Mouse (Mus musculus): Measurements from ENCODE around the gene Ttc25. TPM values are rescaled to one million over a fixed set of nuclear protein-coding genes. Genes with fewer than 3 reads are reported as not detected.

Gene Ttc25
- polyA plus RNA-seq, 1 experiment from 2014 or later = 0.74 TPM

- no peak overlapping the region for H3K9ac ChIP-seq
- no peak overlapping the region for H3K27ac ChIP-seq (ENCODE audit: low read depth)
- H3K36me3 ChIP-seq (ENCODE audit: insufficient read depth) = no peaks in the 10 kb centered on the region
- 76% methylated on average over 6 of the region's 6 CpGs for WGBS
- TF ChIP-seq CTCF (IDR thresholded peaks at IDR 0.05; ENCODE audit: low read depth) = no peak
- no peak overlapping the region for H3K4me2 ChIP-seq
- H3K4me1 ChIP-seq (ENCODE audit: insufficient read depth) = 0 out of 2 replicates have a peak, but pooled peaks cover 5% of the 10 kb centered on the region
- H3K27me3 ChIP-seq (ENCODE audit: insufficient read depth, low read length) = no peaks in the 10 kb centered on the region
- ATAC-seq (ENCODE audit: insufficient read depth) (no peak), DNase-seq (no peak)
- no peak overlapping the region for H3K4me3 ChIP-seq (ENCODE audit: low read depth, low read length)
- H3K9me3 ChIP-seq (ENCODE audit: low read depth, low read length) = no peaks in the 10 kb centered on the region
Measured at GRCm38 (mm10) chr11:100546955-100547354, 1.5 kb downstream of the Ttc25 start.

DNA sequence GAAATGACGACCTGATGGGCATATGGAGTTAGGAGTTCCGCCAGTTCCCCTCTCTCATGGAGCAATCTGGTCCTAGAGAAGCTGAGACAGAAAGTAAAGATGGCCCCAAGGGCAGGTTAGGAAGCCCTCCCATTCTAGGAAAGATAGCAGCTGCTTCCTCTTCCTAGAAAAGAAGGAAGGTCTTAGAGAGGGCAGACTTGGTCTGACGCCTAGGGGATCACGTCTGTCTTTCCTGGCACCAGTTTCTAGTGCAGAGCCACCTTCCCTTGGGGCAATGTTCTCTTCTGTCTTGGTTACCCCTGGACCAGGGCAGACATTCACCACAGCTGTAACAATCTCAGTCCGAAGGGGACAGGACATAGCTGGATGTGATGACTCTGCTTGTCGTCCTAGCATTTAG is 2.7 kb downstream of the Ttc25 start:
- no peaks in the 10 kb centered on the region for H3K9me3 ChIP-seq (ENCODE audit: low read depth, low read length)
- H3K4me1 ChIP-seq (ENCODE audit: insufficient read depth) = 0 out of 2 replicates have a peak, but pooled peaks cover 5% of the 10 kb centered on the region
- H3K4me2 ChIP-seq = no peak overlapping the region
- no peaks in the 10 kb centered on the region for H3K27me3 ChIP-seq (ENCODE audit: insufficient read depth, low read length)
- no peaks in the 10 kb centered on the region for H3K36me3 ChIP-seq (ENCODE audit: insufficient read depth)
- 72% methylated on average over 6 of the region's 6 CpGs for WGBS
- no peak overlapping the region for H3K4me3 ChIP-seq (ENCODE audit: low read depth, low read length)
- no peak overlapping the region for H3K9ac ChIP-seq
- TF ChIP-seq CTCF (IDR thresholded peaks at IDR 0.05; ENCODE audit: low read depth) = no peak
- ATAC-seq (ENCODE audit: insufficient read depth) (no peak), DNase-seq (no peak)
- H3K27ac ChIP-seq (ENCODE audit: low read depth) = no peak overlapping the region

DNA sequence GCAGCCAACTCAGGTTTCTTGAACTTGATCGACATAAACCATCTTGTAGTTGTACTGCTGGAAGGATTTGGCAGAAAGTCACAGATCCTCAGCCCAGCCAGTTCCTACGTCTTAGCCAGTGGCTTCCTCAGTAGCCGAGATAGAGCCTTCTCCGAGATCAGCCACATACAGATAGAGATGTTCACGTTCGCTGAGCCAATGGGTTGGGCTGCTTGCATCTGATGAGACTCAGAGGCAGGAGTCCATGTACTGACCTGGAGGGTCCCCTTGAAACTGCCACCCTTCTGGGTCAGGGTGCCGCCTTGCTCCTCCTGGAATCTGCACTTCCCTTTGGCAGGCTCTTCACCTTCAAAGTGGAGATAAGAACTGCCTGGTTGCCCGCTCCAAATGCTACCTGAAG is 4.1 kb downstream of the Ttc25 start:
- no peak for TF ChIP-seq CTCF (IDR thresholded peaks at IDR 0.05; ENCODE audit: low read depth)
- Histone ChIP-seq H3K4me1 (ENCODE audit: insufficient read depth) (0 out of 2 replicates have a peak, but pooled peaks cover 5% of the 10 kb centered on the region), H3K27ac (ENCODE audit: low read depth) (no peak overlapping the region), H3K27me3 (ENCODE audit: insufficient read depth, low read length) (no peaks in the 10 kb centered on the region), H3K9ac (no peak overlapping the region), H3K9me3 (ENCODE audit: low read depth, low read length) (no peaks in the 10 kb centered on the region), H3K4me2 (no peak overlapping the region), H3K36me3 (ENCODE audit: insufficient read depth) (no peaks in the 10 kb centered on the region), H3K4me3 (ENCODE audit: low read depth, low read length) (no peak overlapping the region)
- no peak for DNase-seq
- ATAC-seq (ENCODE audit: insufficient read depth) = no peak
- WGBS = 70% methylated on average over 8 of the region's 8 CpGs

- no peak overlapping the region for H3K9ac ChIP-seq
Measured at GRCm38 (mm10) chr11:100550101-100550500, 4.7 kb downstream of the Ttc25 start.

GRCm38 (mm10) chr11:100552842-100553241 is 7.4 kb downstream of the Ttc25 start:
- H3K36me3 ChIP-seq (ENCODE audit: insufficient read depth) = no peaks in the 10 kb centered on the region
- no peak for ATAC-seq (ENCODE audit: insufficient read depth)
- H3K4me3 ChIP-seq (ENCODE audit: low read depth, low read length) = no peak overlapping the region
- no peak for TF ChIP-seq CTCF (IDR thresholded peaks at IDR 0.05; ENCODE audit: low read depth)
- no peak overlapping the region for H3K9ac ChIP-seq
- H3K9me3 ChIP-seq (ENCODE audit: low read depth, low read length) = no peaks in the 10 kb centered on the region
- H3K4me1 ChIP-seq (ENCODE audit: insufficient read depth) = no peaks in the 10 kb centered on the region
- WGBS = 80% methylated on average over 4 of the region's 4 CpGs
- no peaks in the 10 kb centered on the region for H3K27me3 ChIP-seq (ENCODE audit: insufficient read depth, low read length)
- H3K4me2 ChIP-seq = no peak overlapping the region
- no peak overlapping the region for H3K27ac ChIP-seq (ENCODE audit: low read depth)
- DNase-seq = no peak

More at GRCm38 (mm10) chr11:100550101-100550500, 4.7 kb downstream of the Ttc25 start:
- 58% methylated on average over 6 of the region's 6 CpGs for WGBS
- Histone ChIP-seq H3K4me1 (ENCODE audit: insufficient read depth) (0 out of 2 replicates have a peak, but pooled peaks cover 1% of the 10 kb centered on the region), H3K4me2 (no peak overlapping the region), H3K4me3 (ENCODE audit: low read depth, low read length) (no peak overlapping the region), H3K27ac (ENCODE audit: low read depth) (no peak overlapping the region), H3K9me3 (ENCODE audit: low read depth, low read length) (no peaks in the 10 kb centered on the region), H3K36me3 (ENCODE audit: insufficient read depth) (no peaks in the 10 kb centered on the region), H3K27me3 (ENCODE audit: insufficient read depth, low read length) (no peaks in the 10 kb centered on the region)
- ATAC-seq (ENCODE audit: insufficient read depth) = no peak
- TF ChIP-seq CTCF (IDR thresholded peaks at IDR 0.05; ENCODE audit: low read depth) = no peak
- no peak for DNase-seq

DNA sequence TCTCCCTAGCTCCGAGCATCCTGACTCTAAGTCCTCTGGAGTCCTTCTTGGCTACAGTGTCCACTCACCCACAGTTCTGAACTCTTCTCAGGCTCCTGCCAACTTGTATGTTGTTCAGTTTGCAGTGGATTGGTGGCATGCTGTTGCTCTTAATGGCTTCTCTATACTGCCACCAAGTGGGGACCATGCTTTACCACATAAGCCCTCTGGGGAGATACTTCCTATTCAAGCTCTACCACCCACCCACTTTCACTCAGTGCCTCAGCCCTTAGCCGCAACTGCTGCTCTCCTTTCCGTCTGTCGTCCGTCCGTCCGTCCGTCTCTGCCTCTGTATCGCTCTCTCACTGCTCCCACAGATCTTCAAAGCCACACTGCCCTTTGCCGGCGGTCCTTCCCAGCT is 10.2 kb downstream of the Ttc25 start:
- Histone ChIP-seq H3K36me3 (ENCODE audit: insufficient read depth) (no peaks in the 10 kb centered on the region), H3K4me1 (ENCODE audit: insufficient read depth) (no peaks in the 10 kb centered on the region), H3K4me3 (ENCODE audit: low read depth, low read length) (0 out of 2 replicates have a peak overlapping the region, but pooled peaks have one; percentile 16), H3K9ac (peak overlapping the region; percentile 28; the same call in 1 of the 2 replicates), H3K4me2 (peak overlapping the region; percentile 46), H3K9me3 (ENCODE audit: low read depth, low read length) (no peaks in the 10 kb centered on the region), H3K27ac (ENCODE audit: low read depth) (no peak overlapping the region), H3K27me3 (ENCODE audit: insufficient read depth, low read length) (no peaks in the 10 kb centered on the region)
- 18% methylated on average over 11 of the region's 11 CpGs for WGBS
- DNase-seq = peak; percentile 89
- peak; percentile 66 for ATAC-seq (ENCODE audit: insufficient read depth)
- peak; percentile 80 for TF ChIP-seq CTCF (IDR thresholded peaks at IDR 0.05; ENCODE audit: low read depth)

GRCm38 (mm10) chr11:100557563-100557962 is 12.2 kb downstream of the Ttc25 start:
- DNase-seq (no peak), ATAC-seq (ENCODE audit: insufficient read depth) (no peak)
- Histone ChIP-seq H3K4me3 (ENCODE audit: low read depth, low read length) (no peak overlapping the region), H3K27ac (ENCODE audit: low read depth) (no peak overlapping the region), H3K4me2 (no peak overlapping the region), H3K4me1 (ENCODE audit: insufficient read depth) (no peaks in the 10 kb centered on the region), H3K36me3 (ENCODE audit: insufficient read depth) (no peaks in the 10 kb centered on the region), H3K27me3 (ENCODE audit: insufficient read depth, low read length) (no peaks in the 10 kb centered on the region), H3K9ac (no peak overlapping the region), H3K9me3 (ENCODE audit: low read depth, low read length) (no peaks in the 10 kb centered on the region)
- no peak for TF ChIP-seq CTCF (IDR thresholded peaks at IDR 0.05; ENCODE audit: low read depth)
- WGBS = 74% methylated on average over 3 of the region's 3 CpGs

GRCm38 (mm10) chr11:100559476-100559875 is 14.1 kb downstream of the Ttc25 start:
- no peaks in the 10 kb centered on the region for H3K9me3 ChIP-seq (ENCODE audit: low read depth, low read length)
- no peak for ATAC-seq (ENCODE audit: insufficient read depth)
- no peak for TF ChIP-seq CTCF (IDR thresholded peaks at IDR 0.05; ENCODE audit: low read depth)
- no peaks in the 10 kb centered on the region for H3K36me3 ChIP-seq (ENCODE audit: insufficient read depth)
- no peaks in the 10 kb centered on the region for H3K4me1 ChIP-seq (ENCODE audit: insufficient read depth)
- no peak overlapping the region for H3K27ac ChIP-seq (ENCODE audit: low read depth)
- H3K4me3 ChIP-seq (ENCODE audit: low read depth, low read length) = no peak overlapping the region
- DNase-seq = no peak
- WGBS = 24% methylated on average over 7 of the region's 7 CpGs
- no peaks in the 10 kb centered on the region for H3K27me3 ChIP-seq (ENCODE audit: insufficient read depth, low read length)
- no peak overlapping the region for H3K9ac ChIP-seq
- no peak overlapping the region for H3K4me2 ChIP-seq

Measured in lung, embryonic 14.5 days (tissue).